Mouse (Mus musculus) left cerebral cortex, adult 8-10 months (tissue): ENCODE measurements around the gene Atp6v1f. TPM values are rescaled to one million over a fixed set of nuclear protein-coding genes. Genes with fewer than 3 reads are reported as not detected.

Source experiments
- DNase-seq, 2 experiments: peaks; one replicate each; pipeline ENCODE4 v3.0.0; 2022; ENCODE audit warnings: low spot score in 2 of 2
- total RNA-seq, 4 experiments: library from RNA; stranded (reverse); gene quantifications; 2 replicates each; pipeline ENCODE4 v1.2.4; 2022

The Atp6v1f gene
- total RNA-seq, 4 experiments from 2014 or later = 249 to 281 (median 259) TPM

DNA sequence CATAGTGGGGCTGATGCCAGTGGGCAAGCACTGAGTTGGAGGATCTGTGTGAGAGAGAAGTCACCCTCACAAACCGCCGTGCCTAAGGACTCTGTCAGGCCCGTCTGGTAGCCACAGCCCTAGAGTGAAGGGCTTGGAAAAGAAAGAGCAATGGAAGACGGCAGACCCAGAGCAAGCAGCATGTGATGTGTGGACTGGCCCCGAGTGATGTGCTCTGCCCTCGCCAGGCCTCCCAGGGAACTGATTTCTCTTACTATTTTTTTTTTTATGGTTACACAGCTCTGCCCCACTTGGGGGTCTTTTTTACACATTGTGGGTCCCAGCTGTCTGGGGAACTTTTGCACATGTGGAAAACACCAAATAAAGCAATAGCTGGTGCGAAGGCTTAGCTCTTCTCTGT lies 6.0 kb upstream of the Atp6v1f start:
- no peak for DNase-seq

DNA sequence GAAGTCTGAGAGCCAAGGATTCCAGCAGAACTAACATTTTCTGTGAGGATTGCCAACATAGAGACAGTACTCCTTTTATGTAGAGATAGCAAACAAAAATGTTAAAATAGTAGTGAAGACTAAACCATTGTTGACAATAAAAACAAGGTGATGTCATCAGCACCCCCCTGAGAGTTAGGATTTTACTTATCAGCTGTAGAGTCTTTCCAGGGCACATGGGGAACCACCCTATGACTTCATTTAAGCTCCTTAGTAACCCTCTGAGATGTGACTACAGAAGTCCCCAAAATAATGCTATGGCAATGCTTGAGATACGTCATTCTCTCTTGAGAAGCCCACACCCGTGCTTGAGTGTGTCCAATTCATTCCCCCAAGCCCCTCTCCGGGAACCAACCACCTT lies 4.1 kb upstream of the Atp6v1f start:
- DNase-seq = no peak

DNA sequence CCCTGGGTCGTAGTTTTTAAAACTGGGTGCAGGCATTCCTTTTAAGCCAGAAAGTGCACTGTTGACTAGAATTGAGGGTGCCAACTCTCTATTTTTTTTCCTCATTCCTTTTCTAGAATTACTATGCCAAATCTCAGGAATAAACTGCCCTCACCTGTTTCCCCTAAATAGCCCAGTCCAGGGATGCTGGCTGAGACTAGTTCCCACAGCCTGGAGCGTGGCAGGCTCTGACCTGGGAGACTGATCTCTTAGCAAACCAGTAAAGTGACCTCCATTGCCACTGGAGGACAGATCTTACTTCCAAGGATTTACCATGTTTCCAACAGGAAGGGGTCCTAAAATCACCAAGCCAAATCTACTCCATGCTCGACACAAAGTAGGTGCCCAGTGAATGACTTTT lies 1.3 kb downstream of the Atp6v1f start:
- DNase-seq = no peak

DNA sequence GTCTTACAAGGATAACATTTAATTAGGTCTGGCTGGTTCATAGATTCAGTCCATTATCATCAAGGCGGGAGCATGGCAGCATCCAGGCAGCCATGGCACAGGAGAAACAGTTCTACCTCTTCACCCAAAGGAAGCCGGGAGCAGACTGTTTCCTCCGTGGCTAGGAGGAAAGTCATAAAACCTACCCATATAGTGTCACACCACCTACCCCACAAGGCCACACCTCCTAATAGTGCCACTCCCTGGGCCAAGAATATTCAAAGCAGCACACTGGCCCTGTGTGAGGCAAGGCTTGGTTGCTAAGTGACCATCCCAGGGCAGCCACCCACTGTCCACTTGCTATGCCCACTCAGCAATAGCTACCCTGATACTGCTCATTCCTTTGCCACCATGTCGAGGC lies 3.6 kb downstream of the Atp6v1f start, which contains the start of gene Atp6v1fnb:
TSS of gene Atp6v1fnb (plus strand) at position 301 of the 400 bp plus-strand sequence.
- DNase-seq = no peak

DNA sequence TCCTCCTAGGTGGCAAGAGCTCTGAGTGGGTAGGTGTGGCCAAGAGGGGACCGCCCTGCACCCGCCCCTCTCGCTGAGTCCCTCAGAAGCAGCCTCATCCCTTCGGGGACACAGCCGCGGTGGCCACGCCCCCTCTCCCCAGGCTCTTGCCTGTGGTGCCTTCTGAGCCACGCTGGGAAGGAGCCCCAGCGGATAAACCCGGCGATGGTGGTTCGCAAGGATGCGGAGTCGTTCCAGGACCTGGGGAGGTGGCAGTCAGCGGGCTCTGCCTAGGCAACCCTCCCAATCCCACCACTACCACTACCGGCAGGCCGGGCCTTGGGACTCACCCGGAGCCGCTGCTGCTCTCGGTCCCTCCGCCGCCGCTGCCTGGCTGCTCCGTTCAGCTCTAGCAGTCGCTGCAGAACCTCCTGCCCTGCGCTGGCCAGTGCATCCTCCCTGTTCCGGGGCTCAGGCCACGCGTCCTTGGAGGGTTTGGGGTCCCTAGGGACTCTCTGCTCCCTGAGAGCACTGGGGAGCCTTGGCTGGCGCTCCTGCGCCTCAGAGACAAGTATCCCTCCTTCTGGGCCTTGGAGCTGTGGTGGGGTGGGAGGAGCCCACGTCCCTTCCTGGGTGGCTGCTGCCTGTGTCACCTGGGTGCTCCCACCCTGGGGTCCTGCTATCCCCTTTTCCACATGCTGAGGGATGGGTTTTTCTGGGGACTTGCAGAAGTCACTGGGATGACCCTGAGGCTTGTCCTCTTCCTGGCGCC lies 6.6 kb downstream of the Atp6v1f start:
- DNase-seq = peak; percentile 52 to 81

DNA sequence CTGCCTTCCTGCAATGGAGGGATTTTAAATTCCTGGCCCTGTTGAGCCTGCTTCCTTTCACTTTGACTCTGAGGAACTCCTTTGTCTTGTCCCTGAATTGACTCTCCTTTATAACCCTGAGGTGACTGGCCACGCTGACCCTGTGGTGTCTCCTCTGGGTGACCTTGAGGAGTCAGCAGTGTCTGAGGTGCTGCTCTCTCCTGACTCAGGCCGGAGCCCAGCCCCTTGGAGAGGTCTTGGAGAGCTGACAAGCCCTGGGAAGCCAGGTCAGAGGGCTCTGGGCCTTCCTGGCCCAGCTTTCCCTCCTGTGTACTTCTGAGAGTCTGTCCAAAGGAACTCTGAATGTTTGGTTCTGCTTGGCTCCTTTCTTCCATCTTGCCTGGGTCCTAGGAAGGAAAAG lies 7.2 kb downstream of the Atp6v1f start:
- DNase-seq = no peak

DNA sequence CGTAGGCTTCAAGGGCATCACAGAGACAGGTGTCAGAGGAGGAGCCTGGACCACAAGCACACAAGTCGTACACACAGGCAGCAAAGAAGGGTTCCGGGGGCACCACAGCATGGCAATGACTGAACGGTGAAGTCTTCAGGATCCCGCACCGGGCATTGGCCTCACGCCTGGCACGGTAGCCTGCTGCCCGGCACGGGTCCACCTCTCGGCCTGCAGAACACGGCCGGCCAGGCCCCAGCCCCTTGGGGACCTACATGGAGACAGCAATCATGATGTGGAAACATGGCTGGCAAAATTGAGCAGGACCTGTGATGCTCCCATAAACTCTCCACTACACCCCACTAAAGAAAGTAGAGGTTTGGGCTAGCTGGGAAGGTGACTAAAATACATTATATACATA lies 15.2 kb downstream of the Atp6v1f start:
- DNase-seq = no peak

DNA sequence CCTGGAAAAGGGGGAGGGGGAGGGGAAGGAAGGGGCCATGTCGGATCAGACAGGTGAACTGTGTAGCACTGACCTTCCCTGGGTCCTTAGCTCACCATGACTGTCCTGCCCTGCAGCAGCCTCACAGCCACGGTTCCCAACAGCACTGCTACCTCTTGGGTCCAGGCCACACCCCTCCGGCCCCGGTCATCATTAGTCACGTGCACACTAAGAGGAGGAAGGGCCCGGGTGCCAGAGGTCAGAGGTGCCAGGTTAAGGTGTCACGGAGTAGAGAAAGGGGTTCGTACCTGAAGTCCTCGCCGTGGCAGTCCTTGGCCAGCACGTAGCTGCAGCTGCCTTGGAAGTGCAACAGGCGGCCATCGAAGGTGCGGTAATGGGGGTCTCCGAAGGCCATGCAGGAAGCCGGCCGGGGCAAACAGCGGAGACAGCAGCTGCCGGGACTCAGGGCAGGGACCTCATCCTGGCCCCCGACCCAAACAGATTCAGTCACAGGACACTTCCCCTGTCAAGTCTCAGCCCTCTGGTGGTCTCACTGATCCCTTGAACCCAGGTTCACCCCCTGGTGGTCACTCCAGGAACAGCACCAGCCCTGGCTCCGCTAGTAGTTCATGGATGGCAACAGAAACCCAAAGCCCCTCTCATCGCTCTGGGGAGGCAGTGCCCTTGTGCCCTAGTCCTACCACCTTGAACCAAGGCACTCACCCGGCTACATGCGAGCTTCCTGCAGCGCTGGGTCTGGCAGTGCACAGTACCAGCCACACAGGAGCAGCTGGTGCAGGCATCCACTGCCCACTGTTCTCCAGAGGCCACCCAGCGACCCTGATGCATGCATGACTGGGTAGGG lies 17.4 kb downstream of the Atp6v1f start:
- peak in 1 of 2 experiments; percentile 42 for DNase-seq

DNA sequence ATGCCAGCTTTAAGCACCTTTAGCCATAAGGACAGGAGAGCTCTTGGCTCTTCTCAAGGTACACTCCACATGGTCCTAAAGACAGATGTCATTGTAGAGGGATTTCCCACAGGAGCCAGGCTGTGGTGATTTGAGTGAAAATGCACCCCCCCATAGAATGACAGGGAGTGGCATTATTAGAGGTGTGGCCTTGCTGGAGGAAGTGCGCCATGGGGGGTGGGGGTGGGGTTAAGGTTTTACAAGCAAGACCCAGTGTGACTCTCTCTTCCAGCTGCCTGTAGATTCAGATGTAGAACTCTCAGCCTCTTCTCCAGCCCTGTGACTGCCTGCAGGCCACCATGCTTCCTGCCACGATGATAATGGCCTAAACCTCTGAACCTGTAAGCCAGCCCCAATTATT lies 18.4 kb downstream of the Atp6v1f start:
- DNase-seq = no peak

DNA sequence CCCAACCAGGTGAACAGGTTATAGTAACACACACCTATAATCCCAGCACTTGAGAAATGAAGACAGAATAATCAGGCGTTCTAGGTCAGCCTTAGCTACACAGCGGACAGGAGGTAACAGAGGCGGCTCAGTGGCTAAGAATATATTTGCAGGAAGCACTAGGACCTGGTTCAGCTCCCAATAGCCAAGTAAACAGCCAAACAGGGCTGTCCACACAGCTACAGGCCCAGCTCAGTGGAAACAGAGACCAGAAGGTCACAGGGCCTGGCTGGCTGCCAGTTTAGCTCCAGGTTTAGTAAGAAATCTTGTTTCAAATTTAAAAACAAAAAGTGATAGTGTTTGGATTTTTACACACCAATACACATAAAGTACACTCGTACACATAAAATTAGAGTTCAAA lies 26.6 kb downstream of the Atp6v1f start:
- DNase-seq = no peak

DNA sequence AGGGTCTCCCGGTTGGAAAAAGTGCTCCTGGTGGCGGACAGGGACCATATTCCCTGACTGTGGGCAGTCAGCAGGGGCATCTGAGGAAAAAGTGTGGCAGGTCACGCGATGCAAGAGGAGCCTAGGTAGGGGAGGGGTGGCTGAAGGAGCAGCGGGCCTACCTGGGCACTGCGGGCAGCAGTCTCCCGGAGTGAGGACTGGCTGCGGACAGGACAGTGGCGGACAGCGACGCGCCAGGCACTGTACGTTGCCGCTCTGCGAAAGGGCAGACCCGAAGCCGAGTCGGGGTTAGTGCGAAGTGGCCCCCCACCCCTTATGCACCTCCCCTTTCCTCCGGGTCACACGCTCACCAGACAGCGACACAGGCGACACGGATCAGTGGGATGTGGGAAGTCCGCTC lies 28.8 kb downstream of the Atp6v1f start:
- DNase-seq = no peak

DNA sequence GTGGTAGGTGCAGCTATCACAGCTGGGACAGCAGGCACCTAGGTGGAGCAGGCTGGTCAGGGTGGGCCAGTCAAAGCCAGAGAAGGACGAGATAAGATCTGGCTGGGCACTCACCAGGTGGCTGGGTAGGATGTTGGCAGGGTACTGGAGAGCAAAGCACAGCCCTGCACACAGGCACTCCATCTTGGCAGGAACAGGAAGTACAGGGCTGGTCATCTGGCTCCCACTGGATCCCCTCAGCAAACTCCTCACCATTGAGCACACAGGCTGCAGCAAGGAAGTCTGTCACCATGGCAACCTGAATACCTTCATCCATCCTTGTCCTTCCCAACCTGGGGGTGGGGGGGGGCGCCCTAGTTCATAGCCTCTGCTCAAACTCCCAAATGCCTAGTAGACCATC lies 30.3 kb downstream of the Atp6v1f start:
- no peak for DNase-seq

DNA sequence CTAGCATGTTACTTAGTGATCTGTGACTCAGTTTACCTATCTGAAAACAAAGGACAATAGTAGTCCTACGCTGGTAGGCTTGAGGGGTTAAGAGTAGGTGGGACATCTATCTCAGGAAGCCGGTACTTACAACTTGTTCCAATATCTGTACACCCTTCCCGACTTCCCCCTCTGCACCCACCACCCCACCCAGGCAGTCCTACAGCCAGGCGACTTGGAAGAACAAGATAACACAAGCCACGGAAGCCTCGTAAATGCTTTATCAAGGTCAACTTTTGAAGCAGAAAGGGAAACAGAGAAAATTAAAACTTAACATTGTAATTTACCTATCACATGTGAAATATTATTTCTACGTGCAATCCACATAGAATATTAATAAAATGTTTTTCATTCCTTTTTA lies 32.7 kb downstream of the Atp6v1f start:
- DNase-seq = no peak

DNA sequence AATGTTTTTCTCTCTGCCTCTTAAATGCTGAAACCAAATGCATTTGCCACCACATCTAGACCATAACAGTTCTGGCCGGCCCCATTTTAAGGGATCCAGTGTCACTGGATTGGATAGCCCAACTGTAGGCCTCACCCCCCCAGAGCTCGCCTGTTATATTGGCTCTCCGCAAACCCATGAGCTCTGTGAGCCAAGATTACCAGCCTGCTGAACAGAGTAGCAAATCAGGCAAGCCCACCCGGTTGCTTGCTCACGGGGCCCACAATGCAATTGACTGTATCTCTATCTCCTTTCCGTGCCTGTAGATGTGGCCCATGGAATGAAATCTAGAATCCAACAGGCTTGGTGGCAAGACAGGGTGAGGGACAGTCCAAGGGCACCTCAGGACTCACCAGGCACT lies 33.3 kb downstream of the Atp6v1f start:
- no peak for DNase-seq

DNA sequence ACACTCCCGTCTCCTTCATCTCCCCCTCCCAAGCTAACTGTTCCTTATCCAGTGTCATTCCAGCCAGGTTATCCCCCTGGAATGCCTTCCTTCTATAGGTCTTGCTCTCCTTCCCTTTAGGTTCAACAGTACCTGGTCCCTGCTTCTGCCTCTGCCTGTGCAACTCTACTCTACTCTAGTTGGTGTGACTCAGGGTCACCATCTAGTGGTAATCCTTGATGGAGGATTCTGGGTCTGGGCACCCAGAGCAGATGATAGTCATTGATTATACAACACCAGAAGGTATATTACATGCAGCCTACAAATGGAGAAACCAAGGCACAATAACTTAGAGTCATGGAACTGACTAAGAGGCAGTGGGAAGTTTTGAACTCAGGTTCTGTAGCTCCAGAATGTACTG lies 34.1 kb downstream of the Atp6v1f start:
- DNase-seq = no peak

DNA sequence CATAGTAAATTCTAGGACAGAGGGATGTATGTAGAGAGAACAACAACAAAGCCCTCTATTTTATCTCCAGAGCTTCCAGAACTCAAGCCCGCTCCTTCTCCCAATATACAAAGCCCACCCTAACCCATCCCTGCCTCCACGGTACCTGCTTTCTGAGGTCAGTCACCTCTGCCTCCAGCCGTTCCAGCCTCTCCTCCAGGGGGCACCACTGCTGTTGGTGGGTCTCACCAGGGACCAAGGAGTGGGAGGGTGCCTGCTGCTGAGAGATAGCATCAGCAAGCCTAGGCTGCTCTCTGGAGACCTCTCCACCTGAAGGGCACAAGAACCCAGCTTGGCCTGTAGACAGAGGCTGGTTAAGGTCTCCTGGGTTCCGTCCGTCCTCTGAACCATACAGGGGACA lies 38.0 kb downstream of the Atp6v1f start:
- DNase-seq = no peak

DNA sequence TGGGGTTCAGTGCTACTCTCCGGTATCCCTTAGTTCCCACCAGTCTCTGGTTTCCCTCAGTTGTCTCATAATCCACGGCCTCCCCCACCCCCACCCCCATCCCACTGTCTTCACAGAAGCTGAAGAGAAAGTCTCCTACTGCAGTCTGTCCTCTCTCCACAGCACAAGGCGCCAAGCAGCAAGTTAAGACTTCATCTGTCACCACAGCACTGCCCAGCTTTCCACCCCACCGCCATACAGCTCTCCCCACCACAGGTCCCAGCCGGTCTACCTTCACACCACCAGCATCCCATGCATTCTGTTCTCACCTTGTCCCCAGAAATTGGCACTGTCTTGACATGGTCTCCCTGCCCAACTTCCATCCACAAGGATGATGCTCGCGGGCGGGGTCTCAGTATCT lies 39.3 kb downstream of the Atp6v1f start:
- DNase-seq = no peak

DNA sequence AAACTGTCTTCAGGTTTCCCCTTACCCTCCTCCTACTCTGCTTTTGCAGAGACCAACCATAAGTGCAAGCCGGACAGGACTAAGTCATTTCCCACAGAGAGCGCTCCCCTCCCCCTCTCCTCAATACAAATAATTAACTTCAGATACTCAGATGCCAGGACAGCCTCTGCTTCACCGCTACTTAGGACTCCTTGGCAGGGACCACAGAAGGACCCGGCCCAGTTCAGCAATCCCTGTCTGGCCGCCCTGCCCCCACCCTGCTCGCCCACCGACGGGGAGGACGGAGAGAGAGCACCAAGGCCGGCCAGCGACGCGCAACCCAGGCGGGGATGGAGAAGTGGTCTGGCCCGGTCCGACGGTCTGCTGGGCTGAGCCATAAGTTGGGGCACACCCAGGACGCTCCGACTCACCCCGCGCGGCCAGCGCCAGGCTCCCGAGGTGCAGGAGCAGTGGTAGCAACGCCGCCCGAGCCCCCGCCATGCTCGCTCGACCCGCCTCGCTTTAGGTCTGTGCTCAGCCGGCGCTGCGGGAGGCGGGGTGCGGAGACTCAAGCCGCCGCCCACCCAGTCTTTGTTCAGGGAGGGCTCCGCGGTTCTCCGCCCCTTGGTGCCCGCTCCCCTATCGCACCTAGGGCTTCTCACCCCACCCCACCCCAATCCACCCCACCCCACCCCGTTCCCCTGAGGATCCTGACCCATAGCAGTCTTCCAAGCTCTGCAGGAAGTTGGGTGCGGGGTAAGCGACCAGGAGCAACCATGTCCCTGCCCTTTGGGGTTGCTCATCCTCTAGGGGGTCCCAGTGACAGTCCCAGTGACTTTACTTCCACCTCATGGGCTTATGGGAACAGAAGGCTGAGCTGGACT lies 40.2 kb downstream of the Atp6v1f start, which contains the start of gene Kcp:
TSS of gene Kcp (minus strand) at position 506 of the 863 bp plus-strand sequence.
- DNase-seq = no peak

DNA sequence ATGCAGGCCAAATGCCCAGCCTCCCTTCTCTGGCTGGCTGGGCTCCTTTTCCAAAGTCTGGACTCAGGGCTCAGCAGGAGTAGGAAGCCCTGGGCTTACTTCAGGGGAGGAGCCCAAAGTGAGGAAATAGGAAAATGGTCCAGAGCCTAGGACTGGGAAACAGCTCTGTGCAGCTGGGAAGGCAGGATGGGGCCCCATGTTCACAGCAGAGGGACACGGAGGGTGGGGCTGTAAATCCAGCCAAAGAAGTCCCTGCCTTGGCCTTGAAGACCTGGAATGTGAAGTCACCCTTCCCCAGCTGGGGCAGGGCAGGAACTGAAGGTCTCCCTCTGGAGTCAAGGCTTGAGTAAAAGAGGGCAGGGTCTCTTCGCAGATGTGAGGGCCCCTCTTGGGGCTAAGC lies 41.6 kb downstream of the Atp6v1f start:
- DNase-seq = no peak

DNA sequence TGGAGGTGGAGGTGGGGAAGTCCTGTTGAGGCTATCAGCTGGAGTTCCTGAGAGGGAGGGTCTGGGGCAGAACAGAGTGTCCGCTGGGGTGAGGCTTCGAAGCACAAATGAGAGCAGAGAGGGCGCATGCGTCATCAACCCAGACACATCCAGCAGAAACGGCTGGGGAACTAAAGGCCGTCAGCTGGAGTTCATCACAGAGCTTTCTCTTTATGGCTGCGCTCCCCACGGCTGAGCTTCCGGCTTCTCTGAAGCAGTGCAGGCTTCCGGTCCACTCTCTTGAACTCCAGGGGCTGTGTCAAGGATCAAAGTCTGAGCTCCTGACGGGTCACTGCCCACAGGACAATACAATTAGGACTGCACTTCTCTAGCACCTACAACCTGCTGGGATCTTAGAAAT lies 45.8 kb downstream of the Atp6v1f start:
- DNase-seq = no peak

DNA sequence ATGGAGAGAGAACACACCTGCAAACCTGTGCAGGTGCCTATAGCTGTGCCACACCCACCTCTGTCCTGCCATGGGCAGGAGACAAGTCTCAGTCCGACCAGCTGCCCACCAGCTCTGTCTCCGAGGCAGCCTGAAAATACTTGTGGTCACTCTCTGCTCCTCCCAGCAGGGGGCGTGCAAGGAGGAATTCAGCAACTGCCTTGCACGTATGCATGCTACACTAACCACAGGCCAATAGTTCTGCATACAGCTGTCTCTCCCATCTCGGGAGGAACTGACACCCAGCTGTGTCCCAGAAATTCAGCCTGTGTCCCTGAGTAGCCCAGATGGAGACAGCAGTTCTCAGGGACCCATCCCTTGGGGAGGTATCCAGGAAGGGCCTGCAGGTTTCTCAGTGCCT lies 49.6 kb downstream of the Atp6v1f start:
- DNase-seq = peak; percentile 34 to 37
